Mouse (Mus musculus) cerebellum, adult 2 months (tissue): Measurements from ENCODE around the gene Uqcr10.

Experiments
- CTCF ChIP-seq: fragments of 200-500 bp; IDR thresholded peaks from 2 replicates; pipeline ENCODE4 v1.5.1; 2011; ENCODE audit warnings: low read depth, mild to moderate bottlenecking, control low read depth, low read length, moderate library complexity, borderline replicate concordance; ENCODE audit not compliant: insufficient read depth
- POLR2A ChIP-seq: fragments of 200-500 bp; IDR thresholded peaks from 2 replicates; pipeline ENCODE4 v1.6.1; 2011; ENCODE audit warnings: low read length, control low read depth, borderline replicate concordance; ENCODE audit not compliant: insufficient read depth

DNA sequence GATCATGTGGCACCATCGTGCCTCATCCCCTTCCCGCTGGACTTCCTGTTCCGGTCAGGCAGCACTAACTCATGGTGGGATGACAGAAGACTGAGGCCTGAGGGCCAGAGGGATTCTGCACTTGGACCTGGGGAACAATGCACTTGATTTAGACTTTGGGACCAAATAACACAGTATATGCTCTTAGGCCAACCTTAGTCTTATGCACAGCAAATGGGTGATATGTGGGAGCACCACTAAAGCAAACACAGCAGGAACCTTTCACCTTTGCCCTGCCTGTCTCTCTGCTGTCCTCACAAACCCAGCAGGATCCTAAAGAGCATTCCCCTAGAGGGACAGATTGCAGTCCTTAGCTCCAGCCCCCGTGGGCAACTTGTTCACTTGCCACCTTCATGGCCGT lies 36.6 kb upstream of the Uqcr10 start:
- TF ChIP-seq POLR2A (no peak), CTCF (no peak)
